Mouse (Mus musculus): ENCODE results near the gene Hnf4a. TPM values are rescaled to one million over a fixed set of nuclear protein-coding genes. Genes with fewer than 3 reads are reported as not detected.
A peak's percentile ranks its signal among the peaks of the same experiment; 100 is the strongest.

Hnf4a gene
- polyA plus RNA-seq, 1 experiment: 0.08 TPM

- H3K4me1 ChIP-seq: peaks cover 28% of the 10 kb centered on the region
- peaks cover 26% of the 10 kb centered on the region for H3K27me3 ChIP-seq (replicated peaks)
- no peaks in the 10 kb centered on the region for H3K9me3 ChIP-seq
- TF ChIP-seq FLI1 (IDR thresholded peaks at IDR 0.05; ENCODE audit: low read length) (no peak), GATA1 (IDR thresholded peaks at IDR 0.05; ENCODE audit: borderline replicate concordance, low read length) (no peak)
- H3K4me3 ChIP-seq (replicated peaks): no peak overlapping the region
- no peaks in the 10 kb centered on the region for H3K36me3 ChIP-seq (replicated peaks; ENCODE audit: low read length)
These were observed 77.4 kb downstream of the Hnf4a start for GRCm38 (mm10) chr2:163584088-163584426.

- H3K9me3 ChIP-seq: no peaks in the 10 kb centered on the region
- no peak for TF ChIP-seq GATA1 (IDR thresholded peaks at IDR 0.05; ENCODE audit: borderline replicate concordance, low read length)
- no peak for TF ChIP-seq FLI1 (IDR thresholded peaks at IDR 0.05; ENCODE audit: low read length)
- H3K4me1 ChIP-seq: peaks cover 50% of the 10 kb centered on the region
- peaks cover 12% of the 10 kb centered on the region for H3K27me3 ChIP-seq (replicated peaks)
- peak overlapping the region; percentile 48 for H3K4me3 ChIP-seq (replicated peaks)
- H3K36me3 ChIP-seq (replicated peaks; ENCODE audit: low read length): no peaks in the 10 kb centered on the region
These were observed 80.0 kb downstream of the Hnf4a start for GRCm38 (mm10) chr2:163586384-163587261.

- TF ChIP-seq FLI1 (IDR thresholded peaks at IDR 0.05; ENCODE audit: low read length): no peak
- no peak for TF ChIP-seq GATA1 (IDR thresholded peaks at IDR 0.05; ENCODE audit: borderline replicate concordance, low read length)
- Histone ChIP-seq H3K9me3 (no peaks in the 10 kb centered on the region), H3K4me1 (peaks cover 50% of the 10 kb centered on the region), H3K27me3 (replicated peaks) (peaks cover 10% of the 10 kb centered on the region), H3K36me3 (replicated peaks; ENCODE audit: low read length) (no peaks in the 10 kb centered on the region), H3K4me3 (replicated peaks) (no peak overlapping the region)
These were observed 80.9 kb downstream of the Hnf4a start for GRCm38 (mm10) chr2:163587506-163587905.

- no peak for TF ChIP-seq GATA1 (IDR thresholded peaks at IDR 0.05; ENCODE audit: borderline replicate concordance, low read length)
- peaks cover 59% of the 10 kb centered on the region for H3K4me1 ChIP-seq
- H3K4me3 ChIP-seq (replicated peaks): peak overlapping the region; percentile 68
- H3K36me3 ChIP-seq (replicated peaks; ENCODE audit: low read length): no peaks in the 10 kb centered on the region
- no peaks in the 10 kb centered on the region for H3K9me3 ChIP-seq
- peaks cover 6% of the 10 kb centered on the region for H3K27me3 ChIP-seq (replicated peaks)
These were observed 83.6 kb downstream of the Hnf4a start for GRCm38 (mm10) chr2:163590211-163590610.

GRCm38 (mm10) chr2:163590996-163591395 is 84.4 kb downstream of the Hnf4a start:
- H3K36me3 ChIP-seq (replicated peaks; ENCODE audit: low read length): no peaks in the 10 kb centered on the region
- TF ChIP-seq GATA1 (IDR thresholded peaks at IDR 0.05; ENCODE audit: borderline replicate concordance, low read length) (no peak), FLI1 (IDR thresholded peaks at IDR 0.05; ENCODE audit: low read length) (no peak)
- peaks cover 6% of the 10 kb centered on the region for H3K27me3 ChIP-seq (replicated peaks)
- peaks cover 67% of the 10 kb centered on the region for H3K4me1 ChIP-seq
- no peak overlapping the region for H3K4me3 ChIP-seq (replicated peaks)
- no peaks in the 10 kb centered on the region for H3K9me3 ChIP-seq

GRCm38 (mm10) chr2:163592084-163592483 is 85.5 kb downstream of the Hnf4a start:
- peaks cover 5% of the 10 kb centered on the region for H3K27me3 ChIP-seq (replicated peaks)
- no peaks in the 10 kb centered on the region for H3K9me3 ChIP-seq
- peaks cover 72% of the 10 kb centered on the region for H3K4me1 ChIP-seq
- no peaks in the 10 kb centered on the region for H3K36me3 ChIP-seq (replicated peaks; ENCODE audit: low read length)
- no peak overlapping the region for H3K4me3 ChIP-seq (replicated peaks)
- no peak for TF ChIP-seq FLI1 (IDR thresholded peaks at IDR 0.05; ENCODE audit: low read length)
- TF ChIP-seq GATA1 (IDR thresholded peaks at IDR 0.05; ENCODE audit: borderline replicate concordance, low read length): no peak

- H3K9me3 ChIP-seq: no peaks in the 10 kb centered on the region
- H3K27me3 ChIP-seq (replicated peaks): no peaks in the 10 kb centered on the region
- peaks cover 82% of the 10 kb centered on the region for H3K4me1 ChIP-seq
- H3K36me3 ChIP-seq (replicated peaks; ENCODE audit: low read length): no peaks in the 10 kb centered on the region
- H3K4me3 ChIP-seq (replicated peaks): no peak overlapping the region
- TF ChIP-seq FLI1 (IDR thresholded peaks at IDR 0.05; ENCODE audit: low read length): no peak
- no peak for TF ChIP-seq GATA1 (IDR thresholded peaks at IDR 0.05; ENCODE audit: borderline replicate concordance, low read length)
These were observed 87.2 kb downstream of the Hnf4a start for GRCm38 (mm10) chr2:163593636-163594282.

- Histone ChIP-seq H3K9me3 (no peaks in the 10 kb centered on the region), H3K27me3 (replicated peaks) (no peaks in the 10 kb centered on the region), H3K4me3 (replicated peaks) (peak overlapping the region; percentile 78), H3K4me1 (peaks cover 74% of the 10 kb centered on the region), H3K36me3 (replicated peaks; ENCODE audit: low read length) (no peaks in the 10 kb centered on the region)
- TF ChIP-seq GATA1 (IDR thresholded peaks at IDR 0.05; ENCODE audit: borderline replicate concordance, low read length): no peak
- no peak for TF ChIP-seq FLI1 (IDR thresholded peaks at IDR 0.05; ENCODE audit: low read length)
These were observed 88.5 kb downstream of the Hnf4a start for GRCm38 (mm10) chr2:163595119-163595518.

- TF ChIP-seq FLI1 (IDR thresholded peaks at IDR 0.05; ENCODE audit: low read length): no peak
- no peak for TF ChIP-seq GATA1 (IDR thresholded peaks at IDR 0.05; ENCODE audit: borderline replicate concordance, low read length)
- Histone ChIP-seq H3K36me3 (replicated peaks; ENCODE audit: low read length) (no peaks in the 10 kb centered on the region), H3K4me3 (replicated peaks) (peak overlapping the region; percentile 42), H3K4me1 (peaks cover 68% of the 10 kb centered on the region), H3K9me3 (no peaks in the 10 kb centered on the region), H3K27me3 (replicated peaks) (no peaks in the 10 kb centered on the region)
These were observed 89.7 kb downstream of the Hnf4a start for GRCm38 (mm10) chr2:163596057-163596872.

- Histone ChIP-seq H3K36me3 (replicated peaks; ENCODE audit: low read length) (no peaks in the 10 kb centered on the region), H3K4me3 (replicated peaks) (no peak overlapping the region), H3K27me3 (replicated peaks) (no peaks in the 10 kb centered on the region), H3K9me3 (no peaks in the 10 kb centered on the region), H3K4me1 (peaks cover 72% of the 10 kb centered on the region)
- TF ChIP-seq GATA1 (IDR thresholded peaks at IDR 0.05; ENCODE audit: borderline replicate concordance, low read length) (no peak), FLI1 (IDR thresholded peaks at IDR 0.05; ENCODE audit: low read length) (no peak)
These were observed 90.2 kb downstream of the Hnf4a start for GRCm38 (mm10) chr2:163596873-163597155.

All from megakaryocyte, embryonic 14.5 days (primary cell).